Mouse (Mus musculus): Measurements from ENCODE around the gene Tmem107. TPM values are rescaled to one million over a fixed set of nuclear protein-coding genes. Genes with fewer than 3 reads are reported as not detected.
"Not testable (repeated sequence)": the region's sequence is repeated elsewhere in the genome, so short reads cannot be mapped to it uniquely, and the experiment has no call there.

Tmem107 gene
- polyA plus RNA-seq, 1 experiment from 2014 or later, result 14.5 TPM

DNA sequence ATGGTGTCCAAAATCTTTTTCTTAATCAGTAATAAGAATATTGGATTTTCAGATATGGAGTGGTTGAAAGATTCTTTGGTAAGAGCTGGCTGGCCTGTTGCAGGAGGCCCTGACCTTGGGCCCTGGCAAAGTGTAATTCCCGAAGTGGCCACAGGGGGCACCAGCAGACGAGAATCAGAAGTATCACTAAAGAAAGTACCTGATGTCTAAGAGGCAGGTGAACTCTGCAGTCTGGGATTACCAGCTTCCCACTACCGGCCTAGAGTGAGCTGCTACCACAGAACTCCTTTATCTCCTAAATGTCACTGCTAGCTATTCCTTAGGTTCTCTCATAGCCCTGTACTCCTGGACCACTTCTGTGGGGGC, 21.8 kb downstream of the Tmem107 start:
- Histone ChIP-seq H3K4me3 (ENCODE audit: low read depth, low read length) (no peak overlapping the region), H3K4me2 (replicated peaks; ENCODE audit: low read depth) (no peak overlapping the region), H3K36me3 (ENCODE audit: control insufficient read depth, insufficient read depth) (peaks cover 19% of the 10 kb centered on the region; the same call in 1 of the 2 replicates), H3K9me3 (ENCODE audit: control insufficient read depth) (no peaks in the 10 kb centered on the region), H3K4me1 (replicated peaks; ENCODE audit: control insufficient read depth, insufficient read depth, low read length) (peaks cover 10% of the 10 kb centered on the region; the same call in 1 of the 2 replicates), H3K27me3 (replicated peaks; ENCODE audit: control insufficient read depth, insufficient read depth, low read length) (no peaks in the 10 kb centered on the region), H3K27ac (ENCODE audit: low read depth, low read length) (0 out of 2 replicates have a peak overlapping the region, but pooled peaks have one; percentile 30), H3K9ac (ENCODE audit: low read depth, low read length) (no peak overlapping the region)
- ATAC-seq, result no peak
- peak; percentile 83 for TF ChIP-seq CTCF (IDR thresholded peaks at IDR 0.05; ENCODE audit: low read depth)
- 3% methylated on average over 3 of the region's 3 CpGs for WGBS

DNA sequence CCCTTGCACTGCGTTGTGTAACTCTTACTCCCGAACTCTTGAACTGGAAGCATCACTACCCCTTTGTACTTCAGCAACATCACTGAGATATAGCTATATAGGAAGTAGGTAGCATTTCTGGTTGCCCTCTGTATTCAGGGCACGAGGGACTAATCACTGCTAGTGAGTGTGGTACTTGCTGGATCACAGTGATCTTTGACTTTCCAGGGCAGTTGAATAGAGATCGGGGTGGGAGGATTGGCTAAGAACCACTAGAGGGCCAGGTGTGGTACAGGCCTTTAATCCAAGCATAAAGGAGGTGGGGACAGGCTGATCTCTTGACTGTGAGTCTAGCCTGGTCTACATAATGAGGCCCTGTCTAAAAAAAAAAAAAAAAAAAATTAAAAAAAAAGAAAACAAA, 22.3 kb downstream of the Tmem107 start:
- H3K36me3 ChIP-seq (ENCODE audit: control insufficient read depth, insufficient read depth), result peaks cover 19% of the 10 kb centered on the region; the same call in 1 of the 2 replicates
- H3K4me2 ChIP-seq (replicated peaks; ENCODE audit: low read depth), result no peak overlapping the region
- ATAC-seq, result no peak
- no peaks in the 10 kb centered on the region for H3K27me3 ChIP-seq (replicated peaks; ENCODE audit: control insufficient read depth, insufficient read depth, low read length)
- H3K9me3 ChIP-seq (ENCODE audit: control insufficient read depth), result no peaks in the 10 kb centered on the region
- WGBS, result 67% methylated on average over 4 of the region's 4 CpGs
- H3K9ac ChIP-seq (ENCODE audit: low read depth, low read length), result no peak overlapping the region
- H3K4me3 ChIP-seq (ENCODE audit: low read depth, low read length), result no peak overlapping the region
- H3K27ac ChIP-seq (ENCODE audit: low read depth, low read length), result 0 out of 2 replicates have a peak overlapping the region, but pooled peaks have one; percentile 30
- peaks cover 12% of the 10 kb centered on the region for H3K4me1 ChIP-seq (replicated peaks; ENCODE audit: control insufficient read depth, insufficient read depth, low read length)
- TF ChIP-seq CTCF (IDR thresholded peaks at IDR 0.05; ENCODE audit: low read depth), result no peak; the same call in 1 of the 2 replicates

DNA sequence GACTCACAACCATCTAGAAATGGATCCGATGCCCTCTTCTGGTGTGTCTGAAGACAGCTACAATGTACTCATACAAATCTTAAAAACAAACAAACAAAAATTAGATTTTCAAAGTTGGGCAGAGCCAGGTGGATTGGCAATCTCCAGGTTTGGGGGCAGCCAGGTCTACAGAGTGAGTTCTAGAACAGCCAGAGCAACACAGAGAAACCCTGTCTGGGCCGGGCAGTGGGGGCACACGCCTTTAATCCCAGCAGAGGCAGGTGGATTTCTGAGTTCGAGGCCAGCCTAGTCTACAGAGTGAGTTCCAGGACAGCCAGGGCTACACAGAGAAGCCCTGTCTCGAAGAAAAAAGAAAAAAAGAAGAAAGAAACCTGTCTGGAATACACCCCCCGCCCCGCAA, 23.2 kb downstream of the Tmem107 start:
- Histone ChIP-seq H3K27ac (ENCODE audit: low read depth, low read length) (peak overlapping the region; percentile 75; the same call in 1 of the 2 replicates), H3K36me3 (ENCODE audit: control insufficient read depth, insufficient read depth) (peaks cover 19% of the 10 kb centered on the region; the same call in 1 of the 2 replicates), H3K4me1 (replicated peaks; ENCODE audit: control insufficient read depth, insufficient read depth, low read length) (peaks cover 19% of the 10 kb centered on the region)
- 0 out of 2 replicates have a peak, but pooled peaks have one; percentile 24 for TF ChIP-seq CTCF (IDR thresholded peaks at IDR 0.05; ENCODE audit: low read depth)
- not testable (repeated sequence) for H3K4me3 ChIP-seq (ENCODE audit: low read depth, low read length); H3K9ac ChIP-seq (ENCODE audit: low read depth, low read length); H3K9me3 ChIP-seq (ENCODE audit: control insufficient read depth); ATAC-seq; H3K4me2 ChIP-seq (replicated peaks; ENCODE audit: low read depth); H3K27me3 ChIP-seq (replicated peaks; ENCODE audit: control insufficient read depth, insufficient read depth, low read length)
- 83% methylated on average over 7 of the region's 7 CpGs for WGBS

- Histone ChIP-seq H3K4me1 (replicated peaks; ENCODE audit: control insufficient read depth, insufficient read depth, low read length) (peaks cover 13% of the 10 kb centered on the region; the same call in 1 of the 2 replicates), H3K9me3 (ENCODE audit: control insufficient read depth) (no peaks in the 10 kb centered on the region), H3K27ac (ENCODE audit: low read depth, low read length) (peak within 1 kb of the TSS; percentile 99), H3K4me2 (replicated peaks; ENCODE audit: low read depth) (peak within 1 kb of the TSS; percentile 85), H3K27me3 (replicated peaks; ENCODE audit: control insufficient read depth, insufficient read depth, low read length) (no peaks in the 10 kb centered on the region), H3K4me3 (ENCODE audit: low read depth, low read length) (peak within 1 kb of the TSS; percentile 81), H3K36me3 (ENCODE audit: control insufficient read depth, insufficient read depth) (peaks cover 14% of the 10 kb centered on the region; the same call in 1 of the 2 replicates), H3K9ac (ENCODE audit: low read depth, low read length) (peak within 1 kb of the TSS; percentile 96)
- peak; percentile 82 for ATAC-seq
- under 1% methylated on average over 37 of the region's 37 CpGs for WGBS
- TF ChIP-seq CTCF (IDR thresholded peaks at IDR 0.05; ENCODE audit: low read depth), result no peak
Observed at GRCm38 (mm10) chr11:69094697-69095429, 24.3 kb downstream of the Tmem107 start, which contains the start of gene Per1. Gene Per1 (plus strand): TSS chr11:69095217.

GRCm38 (mm10) chr11:69095511-69096231, 25.1 kb downstream of the Tmem107 start:
- ATAC-seq, result no peak
- Histone ChIP-seq H3K4me2 (replicated peaks; ENCODE audit: low read depth) (peak overlapping the region; percentile 85), H3K27me3 (replicated peaks; ENCODE audit: control insufficient read depth, insufficient read depth, low read length) (no peaks in the 10 kb centered on the region), H3K36me3 (ENCODE audit: control insufficient read depth, insufficient read depth) (peaks cover 13% of the 10 kb centered on the region), H3K9ac (ENCODE audit: low read depth, low read length) (peak overlapping the region; percentile 96), H3K27ac (ENCODE audit: low read depth, low read length) (peak overlapping the region; percentile 99), H3K4me1 (replicated peaks; ENCODE audit: control insufficient read depth, insufficient read depth, low read length) (peaks cover 11% of the 10 kb centered on the region; the same call in 1 of the 2 replicates), H3K9me3 (ENCODE audit: control insufficient read depth) (no peaks in the 10 kb centered on the region), H3K4me3 (ENCODE audit: low read depth, low read length) (peak overlapping the region; percentile 81)
- TF ChIP-seq CTCF (IDR thresholded peaks at IDR 0.05; ENCODE audit: low read depth), result no peak; the same call in 1 of the 2 replicates
- WGBS, result 1% methylated on average over 27 of the region's 27 CpGs
